Mouse (Mus musculus): ENCODE data around the gene Cgas.

DNA sequence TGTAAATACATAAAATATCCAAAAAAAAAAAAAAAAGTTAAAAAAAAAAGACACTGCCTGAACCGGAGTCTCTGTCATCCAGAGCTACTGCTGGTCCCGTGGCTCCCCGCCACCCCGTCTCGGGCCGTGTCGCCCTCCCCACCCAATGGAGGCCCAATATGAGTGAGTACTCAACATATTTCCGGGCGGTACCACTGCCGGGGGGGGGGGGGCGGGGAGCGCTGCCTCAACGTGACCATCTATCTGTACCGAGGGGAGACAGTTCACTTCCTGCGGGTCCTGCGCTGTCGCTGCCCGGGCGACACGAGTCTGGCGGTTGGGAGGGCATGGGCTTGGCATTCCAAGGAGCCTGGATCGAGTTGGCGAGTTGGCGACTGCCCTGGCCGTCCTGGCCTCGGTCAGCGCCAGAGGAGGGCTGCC is 15.7 kb downstream of the Cgas start:
- TF ChIP-seq CTCF (IDR thresholded peaks at IDR 0.05; ENCODE audit: low read depth) (no peak), EP300 (IDR thresholded peaks at IDR 0.05; ENCODE audit: low read depth) (no peak)
